Mouse (Mus musculus) embryo, embryonic 11 days (tissue): ENCODE data around the gene Vmn2r57.
"Not testable (repeated sequence)": the region's sequence is repeated elsewhere in the genome, so short reads cannot be mapped to it uniquely, and the experiment has no call there.

Experiments
- DNase-seq: peaks from one replicate; pipeline ENCODE4 v3.0.0-alpha.2; 2015

Gene Vmn2r57

GRCm38 (mm10) chr7:41448596-41448995 is at the start of gene Vmn2r57:
Vmn2r57 (minus strand) TSS chr7:41448696.
- DNase-seq: not testable (repeated sequence)

GRCm38 (mm10) chr7:41497871-41498270 is 49.4 kb upstream of the Vmn2r57 start:
- no peak for DNase-seq

GRCm38 (mm10) chr7:41451864-41452263 is 3.4 kb upstream of the Vmn2r57 start:
- peak; percentile 17 for DNase-seq

GRCm38 (mm10) chr7:41394130-41394529 is 54.4 kb downstream of the Vmn2r57 start:
- DNase-seq: peak; percentile 2

- peak; percentile 93 for DNase-seq
Measured at GRCm38 (mm10) chr7:41393048-41393971, 55.2 kb downstream of the Vmn2r57 start, which contains the start of gene AI987944. AI987944 (minus strand) TSS chr7:41393379.
